Mouse (Mus musculus) CH12.LX (cell line): Measurements from ENCODE around the gene Tigd2.

ENCODE experiments used
- EP300 ChIP-seq: IDR thresholded peaks from 2 replicates; pipeline ENCODE4 v1.6.1; 2011; ENCODE audit warnings: low read length, improper control_type of control experiment
- POLR2A ChIP-seq: IDR thresholded peaks from 2 replicates; pipeline ENCODE4 v1.6.1; 2011; ENCODE audit warnings: low read depth, mild to moderate bottlenecking, improper control_type of control experiment, low read length
- RCOR1 ChIP-seq: conservative IDR thresholded peaks from 2 replicates; pipeline ENCODE4 v1.6.1; 2012; ENCODE audit warnings: low read depth, mild to moderate bottlenecking, inconsistent platforms, low read length, improper control_type of control experiment

GRCm38 (mm10) chr6:59255909-59256308 is 47.2 kb downstream of the Tigd2 start:
- no peak for TF ChIP-seq EP300
- TF ChIP-seq RCOR1, result no peak
- no peak for TF ChIP-seq POLR2A
